Mouse (Mus musculus) myocyte (in vitro differentiated cells): ENCODE measurements at regions not wholly inside any gene's neighbourhood (a gene's known extent, or its start where the extent isn't known, plus 50 kb on each side); places are given as distances from the start of the nearest gene placed in this dataset.

Source experiments
- H3K27me3 ChIP-seq: one replicate; pipeline ENCODE4 v1.6.1; 2011; ENCODE audit not compliant: control insufficient read depth, insufficient read depth, insufficient read length
- H3K36me3 ChIP-seq: one replicate; pipeline ENCODE4 v1.6.1; 2011; ENCODE audit not compliant: control insufficient read depth, insufficient read depth
- H3K4me2 ChIP-seq: one replicate; pipeline ENCODE4 v1.6.1; 2011; ENCODE audit warnings: low read depth, control low read depth
- H3K4me3 ChIP-seq: one replicate; pipeline ENCODE4 v1.5.1; 2011; ENCODE audit warnings: mild to moderate bottlenecking, control low read depth, moderate library complexity
- H3K79me2 ChIP-seq: one replicate; pipeline ENCODE4 v1.6.1; 2011; ENCODE audit not compliant: control insufficient read depth, insufficient read depth
- H3ac ChIP-seq: one replicate; pipeline ENCODE4 v1.6.1; 2011; ENCODE audit not compliant: control insufficient read depth, insufficient read length
- CEBPB ChIP-seq: IDR thresholded peaks from 2 replicates; pipeline ENCODE4 v1.6.1; 2011; ENCODE audit warnings: mild to moderate bottlenecking, moderate library complexity; ENCODE audit not compliant: poor library complexity, insufficient read depth, severe bottlenecking
- E2F4 ChIP-seq: IDR thresholded peaks from one replicate; pipeline ENCODE4 v1.6.1; 2011; ENCODE audit warnings: mild to moderate bottlenecking, control low read depth, moderate library complexity; ENCODE audit not compliant: insufficient read depth
- MAX ChIP-seq: IDR thresholded peaks from one replicate; pipeline ENCODE4 v1.6.1; 2011; ENCODE audit warnings: low read depth, mild to moderate bottlenecking, control low read depth
- MYOD1 ChIP-seq, 3 experiments: IDR thresholded peaks; one replicate each; pipeline ENCODE4 v1.6.1; 2011; ENCODE audit warnings: control low read depth in 2 of 3, low read depth in 2 of 3, mild to moderate bottlenecking in 2 of 3, moderate library complexity in 1 of 3; ENCODE audit not compliant: insufficient read length in 2 of 3, control insufficient read depth in 1 of 3
- MYOG ChIP-seq, 3 experiments: IDR thresholded peaks; one replicate each; pipeline ENCODE4 v1.6.1; 2011; ENCODE audit warnings: control low read depth in 2 of 3, low read depth in 2 of 3, mild to moderate bottlenecking in 2 of 3; ENCODE audit not compliant: insufficient read length in 2 of 3, control insufficient read depth in 1 of 3, insufficient read depth in 1 of 3
- POLR2A ChIP-seq: IDR thresholded peaks from one replicate; pipeline ENCODE4 v1.6.1; 2011; ENCODE audit warnings: low read depth, mild to moderate bottlenecking, control low read depth, moderate library complexity; ENCODE audit not compliant: insufficient read length
- POLR2AphosphoS2 ChIP-seq: IDR thresholded peaks from one replicate; pipeline ENCODE4 v1.6.1; 2011; ENCODE audit warnings: low read depth, control low read depth; ENCODE audit not compliant: insufficient read length
- REST ChIP-seq: IDR thresholded peaks from one replicate; pipeline ENCODE4 v1.6.1; 2011; ENCODE audit warnings: mild to moderate bottlenecking, control low read depth, moderate library complexity; ENCODE audit not compliant: insufficient read depth, insufficient read length
- SRF ChIP-seq: IDR thresholded peaks from one replicate; pipeline ENCODE4 v1.6.1; 2011; ENCODE audit warnings: low read depth; ENCODE audit not compliant: control insufficient read depth, insufficient read length
- TCF12 ChIP-seq: IDR thresholded peaks from one replicate; pipeline ENCODE4 v1.6.1; 2011; ENCODE audit warnings: mild to moderate bottlenecking, control low read depth; ENCODE audit not compliant: poor library complexity, insufficient read depth, severe bottlenecking
- TCF3 ChIP-seq: IDR thresholded peaks from one replicate; pipeline ENCODE4 v1.6.1; 2011; ENCODE audit warnings: low read depth, control low read depth; ENCODE audit not compliant: insufficient read length
- USF1 ChIP-seq: IDR thresholded peaks from one replicate; pipeline ENCODE4 v1.6.1; 2011; ENCODE audit warnings: low read depth, mild to moderate bottlenecking, control low read depth, moderate library complexity

DNA sequence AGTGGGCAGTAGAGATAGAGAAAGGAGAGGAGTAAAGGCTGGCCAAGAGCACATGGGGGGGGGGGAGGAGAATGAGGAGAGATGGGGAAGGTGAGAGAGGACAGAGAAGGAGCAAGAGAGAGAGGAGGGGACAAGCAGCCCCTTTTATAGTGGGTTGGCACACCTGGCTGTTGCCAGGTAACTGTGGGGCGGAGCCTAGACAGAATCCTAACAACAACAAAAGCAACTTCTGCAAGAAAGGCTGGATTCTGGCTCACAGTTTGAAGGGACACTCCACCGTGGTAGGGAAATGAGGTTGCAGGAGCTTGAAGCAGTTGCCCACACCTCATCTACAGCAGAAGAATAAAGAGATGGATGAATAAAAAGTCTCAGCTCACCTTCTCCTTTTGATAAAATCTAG is 115.1 kb upstream of the Rhobtb1 start:
- no peak for TF ChIP-seq E2F4
- TF ChIP-seq REST: no peak
- TF ChIP-seq POLR2A: no peak
- TF ChIP-seq TCF3: no peak
- no peak for TF ChIP-seq TCF12
- TF ChIP-seq POLR2AphosphoS2: no peak
- no peak overlapping the region for H3ac ChIP-seq
- H3K36me3 ChIP-seq: no peaks in the 10 kb centered on the region
- H3K4me3 ChIP-seq: no peak overlapping the region
- no peaks in the 10 kb centered on the region for H3K27me3 ChIP-seq
- no peak overlapping the region for H3K4me2 ChIP-seq
- H3K79me2 ChIP-seq: no peaks in the 10 kb centered on the region

DNA sequence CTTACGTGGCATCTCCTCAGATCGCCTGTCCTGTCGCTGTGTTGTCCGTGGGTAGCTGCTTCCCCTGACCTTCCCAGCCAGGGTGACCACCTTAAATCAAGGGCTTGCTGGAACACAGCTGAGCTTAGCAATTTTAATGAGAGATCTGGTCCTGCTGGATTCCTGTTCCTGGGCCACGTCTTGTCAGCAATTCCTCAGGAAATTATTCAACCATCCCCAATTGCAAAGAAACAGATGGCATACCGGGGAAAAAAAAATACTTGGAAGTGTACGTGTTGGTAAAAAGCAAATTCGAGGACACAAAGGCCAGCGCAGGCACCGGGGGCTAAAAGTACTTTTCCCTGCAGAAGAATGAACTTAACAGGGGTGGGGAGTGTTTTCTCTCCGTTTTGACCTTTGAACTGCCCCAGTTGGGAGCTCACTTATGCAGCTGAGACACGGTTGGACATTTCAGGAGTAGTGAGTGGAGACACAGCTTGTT is 107.0 kb upstream of the Rhobtb1 start:
- Histone ChIP-seq H3K36me3 (no peaks in the 10 kb centered on the region), H3K27me3 (no peaks in the 10 kb centered on the region), H3K4me3 (no peak overlapping the region), H3K4me2 (no peak overlapping the region), H3K79me2 (no peaks in the 10 kb centered on the region), H3ac (no peak overlapping the region)
- no peak for TF ChIP-seq REST
- TF ChIP-seq USF1: no peak
- no peak for TF ChIP-seq CEBPB
- no peak for TF ChIP-seq TCF12
- no peak for TF ChIP-seq MYOG (IDR thresholded peaks at IDR 0.05; ENCODE audit: control insufficient read depth in 1 of 3, insufficient read depth in 1 of 3, insufficient read length in 2 of 3, low read depth in 2 of 3)
- no peak for TF ChIP-seq POLR2AphosphoS2
- TF ChIP-seq TCF3: no peak
- no peak for TF ChIP-seq MYOD1 (IDR thresholded peaks at IDR 0.05; ENCODE audit: control insufficient read depth in 1 of 3, insufficient read length in 2 of 3, low read depth in 2 of 3)
- no peak for TF ChIP-seq E2F4
- no peak for TF ChIP-seq MAX
- no peak for TF ChIP-seq SRF
- TF ChIP-seq POLR2A: no peak

DNA sequence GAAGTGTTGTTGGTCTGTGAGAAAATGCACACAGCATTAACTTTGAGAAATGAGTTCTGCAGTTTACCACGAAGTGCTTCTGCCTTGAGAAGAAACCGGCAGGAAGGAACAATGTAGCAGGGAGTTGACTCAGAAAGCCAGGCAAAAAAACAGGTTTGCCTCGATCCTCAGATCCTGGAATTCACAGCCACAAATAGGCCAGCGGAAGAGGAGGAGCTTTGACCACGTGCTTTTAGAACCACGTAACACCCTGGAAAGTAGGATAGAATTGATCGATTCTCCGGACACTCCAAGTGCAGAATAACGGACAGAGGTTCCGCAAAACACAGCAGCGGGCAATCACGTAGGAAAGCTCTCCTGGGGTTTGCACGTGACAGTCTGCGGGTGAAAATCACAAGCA is 106.0 kb upstream of the Rhobtb1 start:
- Histone ChIP-seq H3K4me2 (no peak overlapping the region), H3ac (no peak overlapping the region), H3K4me3 (no peak overlapping the region), H3K36me3 (no peaks in the 10 kb centered on the region), H3K27me3 (no peaks in the 10 kb centered on the region), H3K79me2 (no peaks in the 10 kb centered on the region)
- TF ChIP-seq SRF (no peak), TCF12 (no peak), TCF3 (no peak), REST (no peak), POLR2A (no peak)

DNA sequence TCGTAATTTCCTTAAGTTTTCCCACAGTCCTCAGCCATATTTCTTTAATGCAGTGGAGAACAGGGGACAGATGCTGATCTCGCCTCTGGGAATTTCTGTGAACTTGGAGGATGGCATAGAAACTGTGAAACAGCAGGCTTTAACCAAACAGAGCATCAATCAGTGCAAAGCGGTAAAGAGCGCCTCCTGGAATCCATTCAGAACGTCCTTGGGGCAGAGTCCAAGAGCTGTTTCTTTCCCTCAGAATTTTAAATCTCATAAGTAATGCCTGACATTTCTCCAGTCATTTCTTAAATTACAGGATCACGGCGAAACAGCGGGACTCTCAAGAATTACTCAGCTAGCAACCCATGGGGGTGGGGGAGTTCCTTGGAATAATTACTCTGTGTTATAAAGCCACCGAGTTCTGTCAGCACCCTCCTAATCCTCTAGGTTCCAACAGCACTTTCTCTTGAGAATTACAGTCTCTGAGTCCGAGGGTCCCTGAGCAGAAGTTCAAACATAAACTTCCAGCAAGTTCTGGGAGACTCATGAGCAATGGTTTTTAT is 105.2 kb upstream of the Rhobtb1 start:
- H3ac ChIP-seq: no peak overlapping the region
- no peak overlapping the region for H3K4me3 ChIP-seq
- H3K79me2 ChIP-seq: no peaks in the 10 kb centered on the region
- H3K36me3 ChIP-seq: no peaks in the 10 kb centered on the region
- TF ChIP-seq TCF12 (no peak), USF1 (no peak), MYOG (IDR thresholded peaks at IDR 0.05; ENCODE audit: control insufficient read depth in 1 of 3, insufficient read depth in 1 of 3, insufficient read length in 2 of 3, low read depth in 2 of 3) (no peak), TCF3 (no peak), MAX (no peak), POLR2AphosphoS2 (no peak), CEBPB (no peak), POLR2A (no peak), SRF (no peak), MYOD1 (IDR thresholded peaks at IDR 0.05; ENCODE audit: control insufficient read depth in 1 of 3, insufficient read length in 2 of 3, low read depth in 2 of 3) (no peak), E2F4 (no peak), REST (no peak)
- H3K4me2 ChIP-seq: no peak overlapping the region
- no peaks in the 10 kb centered on the region for H3K27me3 ChIP-seq

DNA sequence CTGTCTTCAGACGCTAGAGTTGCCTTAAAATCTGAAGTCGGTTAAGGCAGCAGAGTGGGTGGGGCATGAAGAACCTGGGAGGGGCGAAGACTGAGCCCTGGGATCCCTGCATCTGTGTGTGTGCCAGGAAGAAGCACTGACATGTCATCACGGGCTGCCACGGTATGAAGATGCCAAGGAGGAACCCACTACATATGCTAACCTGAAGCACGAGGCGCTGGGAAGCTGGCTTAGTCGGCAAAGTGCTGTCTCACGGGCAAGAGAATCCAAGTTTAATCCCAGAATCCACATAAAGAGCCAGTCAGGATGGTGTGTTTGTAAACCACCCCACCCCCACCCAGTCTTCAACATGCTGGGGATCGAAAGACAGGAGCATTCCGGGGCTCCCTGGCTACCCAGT is 73.2 kb upstream of the Rhobtb1 start:
- TF ChIP-seq MYOG (IDR thresholded peaks at IDR 0.05; ENCODE audit: control insufficient read depth in 1 of 3, insufficient read depth in 1 of 3, insufficient read length in 2 of 3, low read depth in 2 of 3): no peak
- no peak for TF ChIP-seq SRF
- TF ChIP-seq TCF3: no peak
- Histone ChIP-seq H3K27me3 (no peaks in the 10 kb centered on the region), H3K4me2 (no peak overlapping the region), H3K36me3 (no peaks in the 10 kb centered on the region), H3ac (no peak overlapping the region), H3K4me3 (no peak overlapping the region), H3K79me2 (no peaks in the 10 kb centered on the region)
